ENCODE assay signal across 9 mouse cellular contexts in genomic region chr11:103098531-103099190, GRCm38 (mm10). TPM values are rescaled to one million over a fixed set of nuclear protein-coding genes. Genes with fewer than 3 reads are reported as not detected.
DNase-seq lines count a peak whose midpoint lies in the region.
"Had no signal": no experiment of that assay in that cellular context is flagged by ENCODE, and none has a peak within 500 bp of the region (broad histone marks: within the 10 kb centered on the region; RNA-seq: fewer than 3 reads in every experiment).

No protein-coding gene starts in this region.

- intact Hi-C loops in gastrocnemius, postnatal 36 days (cut with DNase I) = no loop called here
- intact Hi-C loops in heart, postnatal 10 days (cut with DNase I) = no loop called here

- DNase-seq in gastrocnemius, postnatal 36 days = peak; percentile 9 to 17
- DNase-seq in gastrocnemius, postnatal 4 days (ENCODE audit: low spot score in 2 of 2) = no peak
- peak; percentile 12 for DNase-seq in urinary bladder, postnatal 25 days (ENCODE audit: low spot score)
- no peak for DNase-seq in urinary bladder, adult 18-20 months (ENCODE audit: low spot score in 2 of 2)
- DNase-seq in heart, postnatal 10 days = peak; percentile 68 to 79
- DNase-seq in B cell, adult 2 months = no peak
- DNase-seq in embryo, embryonic 10.5 days (ENCODE audit: low spot score) = no peak
- DNase-seq: liver; thymus, postnatal 14 days had no signal

RNA-seq across cellular contexts. Expression of gene Plcd3, which starts 2.8 kb away (rescaled TPM):
- total RNA-seq in gastrocnemius, postnatal 36 days (2021) = 1 to 10 TPM; 3.8 to 4.0 TPM
- 10 to 100 TPM in 1 of 2 experiments, 1 to 10 TPM in 1; 9.3 to 12.4 TPM for total RNA-seq in gastrocnemius, postnatal 4 days (2021)
- 10 to 100 TPM; 26.7 to 27.7 TPM for total RNA-seq in heart, postnatal 10 days (2021)

RNA-seq across cellular contexts. Expression of gene Acbd4, which starts 2.8 kb away (rescaled TPM):
- 10 to 100 TPM; 26.8 to 31.1 TPM for total RNA-seq in gastrocnemius, postnatal 36 days (2021)
- 10 to 100 TPM; 45.0 to 53.0 TPM for total RNA-seq in gastrocnemius, postnatal 4 days (2021)
- 10 to 100 TPM; 35.5 to 37.4 TPM for total RNA-seq in heart, postnatal 10 days (2021)

RNA-seq across cellular contexts. Expression of gene Hexim1, which starts 17.4 kb away (rescaled TPM):
- 10 to 100 TPM; 14.7 to 17.0 TPM for total RNA-seq in gastrocnemius, postnatal 36 days (2021)
- 10 to 100 TPM; 26.9 to 29.6 TPM for total RNA-seq in gastrocnemius, postnatal 4 days (2021)
- total RNA-seq in heart, postnatal 10 days (2021) = 10 to 100 TPM; 20.4 to 22.6 TPM

RNA-seq across cellular contexts. Expression of gene Hexim2, which starts 33.6 kb away (rescaled TPM):
- total RNA-seq in gastrocnemius, postnatal 36 days (2021) = 1 to 10 TPM; 2.1 to 2.9 TPM
- 1 to 10 TPM; 6.3 to 7.0 TPM for total RNA-seq in gastrocnemius, postnatal 4 days (2021)
- total RNA-seq in heart, postnatal 10 days (2021) = 1 to 10 TPM; 3.1 to 3.9 TPM

Comparison
In these comparisons a context has a peak if more than half of its experiments do, and no peak if none do; other contexts are left out.
1. DNase-seq: peak in gastrocnemius, postnatal 36 days (2 of 2), urinary bladder, postnatal 25 days (single experiment) and heart, postnatal 10 days (2 of 2); none in gastrocnemius, postnatal 4 days (0 of 2), urinary bladder, adult 18-20 months (0 of 2), B cell, adult 2 months (0 of 2) and embryo, embryonic 10.5 days (single experiment).